Mouse (Mus musculus) intestine, embryonic 15.5 days (tissue): ENCODE measurements around the gene Ext2. TPM values are rescaled to one million over a fixed set of nuclear protein-coding genes. Genes with fewer than 3 reads are reported as not detected.

Experiments
- ATAC-seq: fragments of 200-750 bp; cut with Nextera tagmentation; 2 replicates; pipeline ENCODE4 v1.8.0; 2017; ENCODE audit warnings: moderate TSS enrichment, moderate library complexity
- H3K27ac ChIP-seq: fragments of 300-500 bp; sonication (generic); 2 replicates; pipeline ENCODE4 v1.5.1; 2015; ENCODE audit warnings: mild to moderate bottlenecking, inconsistent platforms
- H3K27me3 ChIP-seq: fragments of 300-500 bp; sonication (generic); replicated peaks from 2 replicates; pipeline ENCODE4 v1.6.1; 2015; ENCODE audit warnings: inconsistent platforms
- H3K36me3 ChIP-seq: fragments of 300-500 bp; sonication (generic); 2 replicates; pipeline ENCODE4 v1.6.1; 2015; ENCODE audit warnings: inconsistent platforms
- H3K4me1 ChIP-seq: fragments of 300-500 bp; sonication (generic); replicated peaks from 2 replicates; pipeline ENCODE4 v1.6.1; 2015; ENCODE audit warnings: inconsistent platforms
- H3K4me2 ChIP-seq: fragments of 300-500 bp; sonication (generic); replicated peaks from 2 replicates; pipeline ENCODE4 v1.6.1; 2015; ENCODE audit warnings: mild to moderate bottlenecking, inconsistent platforms
- H3K4me3 ChIP-seq: fragments of 300-500 bp; sonication (generic); replicated peaks from 2 replicates; pipeline ENCODE4 v1.5.1; 2015; ENCODE audit warnings: inconsistent platforms
- H3K9ac ChIP-seq: fragments of 300-500 bp; sonication (generic); 2 replicates; pipeline ENCODE4 v1.6.1; 2015; ENCODE audit warnings: inconsistent platforms
- H3K9me3 ChIP-seq: fragments of 300-500 bp; sonication (generic); 2 replicates; pipeline ENCODE4 v1.6.1; 2016; ENCODE audit warnings: inconsistent platforms
- WGBS: fragments of 180-500 bp; shearing (Covaris S2); methylation state at CpG from one replicate; pipeline ENCODE4 v1.1.7; 2015; 5-methylcytosine and 5-hydroxymethylcytosine counted together
- polyA plus RNA-seq: library from polyadenylated mRNA; unstranded; fragments of >200 nt; fragmentation: Nextera tagmentation; extraction: Ambion mirVana; gene quantifications from 2 replicates; pipeline ENCODE4 v1.2.1, GENCODE M21; 2015

Ext2 gene
- polyA plus RNA-seq, 1 experiment from 2014 or later, result 92.9 TPM

DNA sequence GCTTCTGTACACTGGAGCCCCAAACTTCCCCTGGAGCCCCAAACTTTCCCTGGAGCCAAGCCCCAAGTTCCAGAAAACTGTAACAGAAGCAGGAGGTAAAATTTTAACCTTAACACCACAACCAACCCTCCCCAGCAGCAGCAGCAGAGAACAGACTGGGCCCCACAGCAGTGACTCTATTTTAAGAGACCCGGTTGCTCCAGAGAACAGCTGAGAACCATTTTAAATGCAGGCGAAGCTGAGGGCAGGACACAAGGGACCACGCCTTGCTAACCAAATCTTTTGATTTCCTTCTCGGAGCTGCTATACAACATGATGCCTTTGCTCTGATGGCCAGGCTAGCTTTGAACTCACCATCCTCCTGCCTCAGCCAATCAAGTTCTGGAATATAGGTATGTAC, 51.5 kb downstream of the Ext2 start:
- H3K4me1 ChIP-seq, result peaks cover 7% of the 10 kb centered on the region; the same call in 1 of the 2 replicates
- H3K9me3 ChIP-seq, result no peaks in the 10 kb centered on the region
- H3K27ac ChIP-seq, result no peak overlapping the region
- no peak for ATAC-seq
- no peak overlapping the region for H3K4me2 ChIP-seq
- H3K9ac ChIP-seq, result no peak overlapping the region
- 0 out of 2 replicates have a peak, but pooled peaks cover 5% of the 10 kb centered on the region for H3K36me3 ChIP-seq
- no peaks in the 10 kb centered on the region for H3K27me3 ChIP-seq
- H3K4me3 ChIP-seq, result no peak overlapping the region
- WGBS, result 75% methylated on average over 4 of the region's 4 CpGs

DNA sequence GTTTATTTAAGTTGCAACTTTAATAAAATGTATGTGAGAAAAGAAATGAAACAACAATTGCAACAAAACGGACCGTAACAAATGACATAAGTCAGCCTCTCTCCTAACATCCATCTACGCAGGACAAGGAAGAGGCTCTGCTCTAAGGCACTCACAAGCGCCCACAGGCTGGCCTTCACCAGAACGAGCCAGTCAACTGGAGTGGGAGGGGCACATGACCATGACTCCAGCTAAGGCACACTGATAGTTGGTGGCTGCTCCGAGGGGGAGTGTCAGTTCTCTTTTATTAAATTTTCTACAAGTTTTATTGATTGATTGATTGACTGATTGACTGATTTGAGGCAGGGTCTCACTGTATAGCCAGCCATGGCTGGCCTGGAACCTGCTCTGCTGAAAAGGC, 52.5 kb downstream of the Ext2 start:
- Histone ChIP-seq H3K4me2 (no peak overlapping the region), H3K27me3 (no peaks in the 10 kb centered on the region), H3K36me3 (0 out of 2 replicates have a peak, but pooled peaks cover 5% of the 10 kb centered on the region), H3K4me1 (peaks cover 7% of the 10 kb centered on the region; the same call in 1 of the 2 replicates), H3K4me3 (no peak overlapping the region), H3K9me3 (no peaks in the 10 kb centered on the region), H3K9ac (no peak overlapping the region), H3K27ac (no peak overlapping the region)
- WGBS, result 87% methylated on average over 6 of the region's 6 CpGs
- ATAC-seq, result no peak

DNA sequence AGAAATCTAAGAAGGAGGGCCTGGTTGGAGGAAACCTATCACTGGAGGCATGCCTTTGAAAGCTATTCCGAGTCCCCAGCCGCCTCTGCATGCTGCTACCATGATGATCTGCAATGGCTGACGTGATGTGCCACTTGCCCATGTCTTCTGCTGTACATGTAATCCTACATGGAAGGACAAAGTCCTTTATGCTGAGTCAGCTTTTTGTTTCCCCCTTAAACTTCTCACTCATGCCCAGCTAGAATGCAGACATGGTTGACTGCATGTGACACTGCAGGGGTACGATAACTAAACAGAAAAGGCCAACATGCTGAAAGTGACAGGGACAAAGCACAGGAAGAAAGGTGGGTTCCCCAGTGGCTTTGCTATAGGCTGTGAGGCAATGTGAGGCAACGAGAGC, 56.6 kb downstream of the Ext2 start:
- H3K9me3 ChIP-seq, result no peaks in the 10 kb centered on the region
- no peaks in the 10 kb centered on the region for H3K4me1 ChIP-seq
- no peaks in the 10 kb centered on the region for H3K27me3 ChIP-seq
- H3K27ac ChIP-seq, result no peak overlapping the region
- no peak overlapping the region for H3K4me2 ChIP-seq
- ATAC-seq, result no peak
- 92% methylated on average over 5 of the region's 5 CpGs for WGBS
- no peak overlapping the region for H3K9ac ChIP-seq
- 0 out of 2 replicates have a peak, but pooled peaks cover 5% of the 10 kb centered on the region for H3K36me3 ChIP-seq
- H3K4me3 ChIP-seq, result no peak overlapping the region

DNA sequence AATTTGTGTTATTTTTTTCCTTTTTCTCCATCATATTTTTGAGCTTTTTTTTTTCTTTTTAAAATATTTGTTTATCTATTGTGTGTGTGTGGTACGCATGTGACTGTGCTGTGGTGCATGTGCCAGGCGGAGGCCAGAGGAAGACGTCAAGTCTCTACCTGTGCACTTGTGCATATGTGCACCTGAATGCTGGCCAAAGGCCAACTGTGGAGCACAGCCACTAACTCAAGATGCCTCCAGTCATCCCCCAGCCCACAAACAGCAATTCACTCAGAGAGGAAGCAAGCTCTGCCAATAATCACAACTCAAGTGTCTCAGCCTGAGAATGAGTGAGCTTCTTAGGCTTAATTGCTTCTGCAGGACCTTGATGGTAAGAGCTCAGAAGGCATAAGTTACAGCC, 58.2 kb downstream of the Ext2 start:
- 0 out of 2 replicates have a peak, but pooled peaks cover 4% of the 10 kb centered on the region for H3K36me3 ChIP-seq
- no peak overlapping the region for H3K9ac ChIP-seq
- H3K27ac ChIP-seq, result no peak overlapping the region
- H3K4me2 ChIP-seq, result no peak overlapping the region
- no peak for ATAC-seq
- no peaks in the 10 kb centered on the region for H3K27me3 ChIP-seq
- no peaks in the 10 kb centered on the region for H3K9me3 ChIP-seq
- H3K4me3 ChIP-seq, result no peak overlapping the region
- H3K4me1 ChIP-seq, result no peaks in the 10 kb centered on the region
- WGBS, result 88% methylated on average over 3 of the region's 3 CpGs

DNA sequence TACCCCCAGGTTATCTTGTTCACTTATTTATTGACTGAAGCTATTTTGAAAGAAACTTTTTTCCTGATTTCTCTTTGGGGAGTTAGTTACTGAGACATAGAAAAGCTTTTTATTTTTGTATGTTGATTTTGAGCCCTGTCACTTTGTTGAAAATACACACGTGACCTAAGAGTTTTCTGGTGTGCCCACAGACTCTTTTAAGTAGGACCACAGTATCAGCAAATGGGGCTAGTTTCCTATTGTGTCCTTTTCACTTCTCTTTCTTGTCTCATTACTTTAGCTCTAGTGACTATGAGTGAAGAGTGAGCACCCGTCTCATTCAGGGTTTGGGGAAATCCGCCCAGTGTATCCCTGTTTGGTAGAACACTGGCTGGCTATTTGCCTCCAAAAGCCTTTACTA, 62.0 kb downstream of the Ext2 start:
- 91% methylated on average over 3 of the region's 3 CpGs for WGBS
- ATAC-seq, result no peak
- no peak overlapping the region for H3K4me2 ChIP-seq

DNA sequence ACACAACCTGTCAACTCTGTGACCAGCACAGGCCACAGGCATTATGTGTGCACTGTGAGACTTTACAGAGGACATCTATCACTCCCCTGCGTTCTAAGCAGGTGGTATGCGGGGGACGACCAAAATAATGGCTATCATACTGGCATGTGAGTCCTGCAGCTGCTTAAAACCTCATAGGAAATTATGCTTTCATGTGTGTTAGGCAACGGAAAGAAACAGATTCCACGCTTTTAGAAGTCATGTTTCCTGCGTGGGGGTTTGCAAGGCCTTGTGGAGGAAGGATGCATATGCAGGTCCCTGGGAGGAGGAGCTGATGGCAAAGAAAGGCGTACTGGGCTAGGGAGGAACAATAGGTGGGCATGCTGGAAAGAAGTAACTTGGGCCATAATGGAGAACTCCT, 63.2 kb downstream of the Ext2 start:
- no peaks in the 10 kb centered on the region for H3K36me3 ChIP-seq
- H3K9ac ChIP-seq, result no peak overlapping the region
- H3K27me3 ChIP-seq, result no peaks in the 10 kb centered on the region
- H3K9me3 ChIP-seq, result no peaks in the 10 kb centered on the region
- no peaks in the 10 kb centered on the region for H3K4me1 ChIP-seq
- 49% methylated on average over 7 of the region's 7 CpGs for WGBS
- H3K27ac ChIP-seq, result no peak overlapping the region
- no peak overlapping the region for H3K4me2 ChIP-seq
- ATAC-seq, result no peak
- H3K4me3 ChIP-seq, result no peak overlapping the region

More for the DNA sequence above, 62.0 kb downstream of the Ext2 start:
- no peaks in the 10 kb centered on the region for H3K27me3 ChIP-seq
- H3K4me3 ChIP-seq, result no peak overlapping the region
- no peak overlapping the region for H3K9ac ChIP-seq
- no peaks in the 10 kb centered on the region for H3K36me3 ChIP-seq
- no peaks in the 10 kb centered on the region for H3K4me1 ChIP-seq
- no peak overlapping the region for H3K27ac ChIP-seq
- no peaks in the 10 kb centered on the region for H3K9me3 ChIP-seq

DNA sequence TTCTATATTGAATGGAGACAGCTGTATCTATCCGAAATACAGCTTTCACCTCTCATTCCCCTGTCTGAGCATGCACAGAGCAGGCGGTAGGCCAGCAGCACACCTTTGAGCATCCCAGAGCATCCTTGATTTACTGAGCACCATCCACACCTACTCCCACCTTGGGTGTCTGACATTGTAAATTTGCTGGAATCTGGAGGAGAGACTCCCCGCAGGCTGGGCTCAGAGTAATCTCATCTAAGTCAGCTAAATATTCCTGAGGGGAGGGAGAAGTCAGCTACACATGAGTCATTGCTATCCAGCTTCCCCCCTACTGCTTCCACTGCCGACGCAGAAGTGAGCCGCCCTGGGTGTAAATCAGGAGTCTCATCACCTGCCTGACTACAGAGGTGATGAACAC, 64.1 kb downstream of the Ext2 start:
- Histone ChIP-seq H3K4me1 (no peaks in the 10 kb centered on the region), H3K36me3 (no peaks in the 10 kb centered on the region), H3K9ac (no peak overlapping the region), H3K27ac (no peak overlapping the region), H3K4me2 (no peak overlapping the region), H3K4me3 (no peak overlapping the region), H3K9me3 (no peaks in the 10 kb centered on the region), H3K27me3 (no peaks in the 10 kb centered on the region)
- no peak for ATAC-seq
- 66% methylated on average over 6 of the region's 6 CpGs for WGBS

DNA sequence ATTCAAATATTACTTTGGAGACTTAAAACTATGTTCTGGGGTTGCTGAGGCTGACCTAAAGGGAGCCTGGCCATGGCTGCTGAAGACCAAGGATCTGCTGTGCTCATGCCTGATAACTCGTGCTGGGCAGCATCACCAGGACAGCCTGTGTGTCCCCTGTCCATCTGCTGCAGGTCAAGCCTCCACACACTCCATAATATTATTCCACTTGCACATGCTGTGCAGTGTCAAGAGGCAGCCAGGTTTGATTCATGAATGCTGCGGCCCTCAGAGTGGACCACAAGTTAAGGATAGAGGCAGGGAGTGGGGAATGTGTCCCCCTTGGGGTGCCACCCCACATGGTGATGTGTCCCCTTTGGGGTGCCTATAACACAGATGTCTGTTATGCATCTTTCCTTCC, 68.0 kb downstream of the Ext2 start:
- Histone ChIP-seq H3K4me2 (no peak overlapping the region), H3K9me3 (no peaks in the 10 kb centered on the region), H3K27me3 (no peaks in the 10 kb centered on the region), H3K36me3 (no peaks in the 10 kb centered on the region), H3K4me3 (no peak overlapping the region), H3K27ac (no peak overlapping the region), H3K9ac (no peak overlapping the region), H3K4me1 (no peaks in the 10 kb centered on the region)
- ATAC-seq, result no peak
- WGBS, result 79% methylated on average over 2 of the region's 2 CpGs

DNA sequence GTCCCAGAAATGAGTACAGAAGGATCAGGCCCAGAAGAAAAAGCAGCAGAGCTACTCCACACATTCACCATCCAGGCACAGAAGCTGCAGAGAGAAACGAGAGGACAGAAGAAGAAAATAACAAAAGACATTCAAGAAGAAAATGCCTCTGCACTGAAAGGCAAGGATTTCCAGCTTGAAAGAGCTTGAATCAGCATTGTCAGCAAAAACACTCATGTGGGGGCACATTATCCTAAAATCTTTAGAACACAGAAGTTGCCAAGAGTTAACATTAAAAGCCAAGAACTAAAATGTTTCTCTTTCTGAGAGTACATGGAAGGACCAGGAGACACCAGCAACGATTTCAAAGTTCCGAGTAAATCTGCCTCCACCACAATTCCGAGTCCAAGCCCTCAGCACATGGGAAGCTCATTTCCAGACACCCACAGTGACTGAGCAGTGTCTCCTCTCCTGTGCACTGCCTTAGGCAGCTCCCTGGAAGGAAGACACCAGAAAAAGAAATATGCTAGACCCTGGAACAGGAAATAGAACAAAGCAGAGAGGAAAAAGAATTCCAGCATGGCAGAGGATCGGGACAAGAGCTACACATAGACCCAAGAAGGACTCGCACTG, 69.1 kb downstream of the Ext2 start:
- Histone ChIP-seq H3K27ac (no peak overlapping the region), H3K9me3 (no peaks in the 10 kb centered on the region), H3K36me3 (no peaks in the 10 kb centered on the region), H3K27me3 (no peaks in the 10 kb centered on the region), H3K4me1 (no peaks in the 10 kb centered on the region), H3K9ac (no peak overlapping the region), H3K4me3 (no peak overlapping the region), H3K4me2 (no peak overlapping the region)
- no peak for ATAC-seq
- 80% methylated on average over 6 of the region's 6 CpGs for WGBS

DNA sequence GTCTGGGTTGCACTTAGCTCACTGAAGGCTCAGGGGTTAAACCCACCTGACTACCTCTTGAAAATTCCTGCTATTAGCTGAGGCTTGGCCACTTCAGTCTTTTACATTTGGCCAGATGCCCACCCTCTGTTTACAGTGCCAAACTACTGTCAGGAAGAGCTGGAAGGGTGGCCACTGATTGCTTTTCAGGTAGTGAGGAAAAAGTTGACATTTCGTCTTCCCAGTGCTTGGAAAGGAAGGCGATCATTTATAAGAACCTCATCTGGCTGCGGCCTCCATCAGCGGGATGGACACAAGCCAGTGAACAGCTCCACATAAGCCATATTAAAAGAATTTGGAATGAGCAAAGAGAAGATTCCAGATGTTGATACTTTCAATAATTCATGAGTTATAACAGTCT, 72.7 kb downstream of the Ext2 start:
- H3K4me2 ChIP-seq, result no peak overlapping the region

DNA sequence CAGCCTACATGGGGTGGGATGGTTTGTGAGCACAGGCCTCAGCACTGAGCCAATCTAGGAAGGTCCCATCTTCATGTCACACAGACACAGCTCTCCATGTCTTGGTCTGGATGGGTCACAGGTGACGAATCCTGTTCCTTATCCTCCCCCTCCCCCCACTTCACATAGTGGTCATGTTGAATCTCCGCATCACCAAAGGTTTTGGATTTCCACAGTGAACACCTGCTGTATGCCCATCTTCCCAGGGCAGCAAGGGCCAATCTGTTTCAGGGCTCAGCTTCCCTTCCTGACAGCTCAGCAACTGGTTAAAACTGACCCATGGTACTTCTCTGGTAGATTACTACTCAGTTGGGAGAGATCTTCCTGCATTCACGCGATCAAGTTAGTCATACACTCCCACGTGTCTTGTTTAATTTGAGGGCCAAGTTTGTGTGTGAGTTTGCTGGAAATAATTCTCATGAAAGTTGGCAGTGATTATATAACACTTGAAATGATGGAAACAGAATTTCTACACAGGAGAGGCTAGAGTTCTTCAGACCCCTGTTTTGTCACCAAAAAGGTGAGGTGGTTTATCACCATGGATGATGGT, 74.7 kb downstream of the Ext2 start:
- Histone ChIP-seq H3K4me3 (no peak overlapping the region), H3K4me2 (no peak overlapping the region), H3K27me3 (no peaks in the 10 kb centered on the region), H3K9me3 (no peaks in the 10 kb centered on the region), H3K9ac (no peak overlapping the region), H3K4me1 (peaks cover 14% of the 10 kb centered on the region; the same call in 1 of the 2 replicates), H3K27ac (0 out of 2 replicates have a peak overlapping the region, but pooled peaks have one; percentile 27), H3K36me3 (no peaks in the 10 kb centered on the region)
- 85% methylated on average over 5 of the region's 5 CpGs for WGBS
- ATAC-seq, result no peak

More for the DNA sequence above, 72.7 kb downstream of the Ext2 start:
- Histone ChIP-seq H3K27ac (no peak overlapping the region), H3K9me3 (no peaks in the 10 kb centered on the region), H3K4me1 (peaks cover 10% of the 10 kb centered on the region; the same call in 1 of the 2 replicates), H3K4me3 (no peak overlapping the region), H3K36me3 (no peaks in the 10 kb centered on the region), H3K27me3 (no peaks in the 10 kb centered on the region), H3K9ac (no peak overlapping the region)
- WGBS, result 76% methylated on average over 4 of the region's 4 CpGs
- no peak for ATAC-seq

DNA sequence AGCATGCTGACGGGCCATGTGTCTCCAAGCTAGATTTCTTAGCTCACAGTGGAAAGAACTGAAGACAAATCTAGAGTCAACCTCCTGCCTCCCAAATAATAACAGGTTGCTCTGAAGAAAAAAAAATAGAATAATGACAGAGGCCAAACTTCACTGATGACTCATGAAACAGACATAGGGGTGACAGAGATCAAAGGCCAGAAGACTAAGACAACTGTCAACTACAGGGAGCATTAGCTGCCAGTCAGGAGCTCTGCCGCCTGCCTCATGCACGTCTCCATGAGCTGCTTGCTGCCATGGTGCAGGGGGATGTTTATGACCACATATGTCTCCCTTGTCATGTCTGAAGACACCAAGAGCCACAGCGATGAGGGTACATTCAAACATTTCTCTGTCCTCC, 75.7 kb downstream of the Ext2 start:
- H3K4me2 ChIP-seq, result no peak overlapping the region
- peak; percentile 70 for ATAC-seq
- WGBS, result 58% methylated on average over 4 of the region's 4 CpGs
- H3K27me3 ChIP-seq, result no peaks in the 10 kb centered on the region
- H3K36me3 ChIP-seq, result no peaks in the 10 kb centered on the region
- H3K4me3 ChIP-seq, result no peak overlapping the region
- no peak overlapping the region for H3K27ac ChIP-seq
- H3K9me3 ChIP-seq, result no peaks in the 10 kb centered on the region
- no peak overlapping the region for H3K9ac ChIP-seq
- H3K4me1 ChIP-seq, result peaks cover 14% of the 10 kb centered on the region; the same call in 1 of the 2 replicates

DNA sequence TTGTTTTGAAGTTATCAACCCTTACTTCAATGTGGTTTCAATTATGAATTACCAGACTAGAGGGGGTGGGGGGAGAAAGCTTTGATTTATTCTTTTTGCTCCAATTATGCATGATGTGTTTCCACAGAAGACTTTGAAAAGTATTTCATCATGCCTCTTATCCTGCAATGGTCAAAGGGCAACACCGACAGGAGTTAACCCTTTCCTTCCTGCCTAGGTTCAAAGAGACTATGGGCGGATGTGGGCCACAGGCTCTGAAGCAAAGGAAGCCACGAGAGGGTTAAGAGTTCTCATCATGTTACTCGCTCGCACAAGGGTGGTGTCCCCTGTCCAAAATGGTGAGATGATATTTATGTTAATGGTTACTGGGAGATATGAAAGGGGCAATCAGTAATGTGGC, 76.2 kb downstream of the Ext2 start:
- no peaks in the 10 kb centered on the region for H3K36me3 ChIP-seq
- no peak overlapping the region for H3K27ac ChIP-seq
- 58% methylated on average over 5 of the region's 5 CpGs for WGBS
- peak; percentile 85 for ATAC-seq
- no peak overlapping the region for H3K4me3 ChIP-seq
- H3K9me3 ChIP-seq, result no peaks in the 10 kb centered on the region
- H3K4me2 ChIP-seq, result no peak overlapping the region
- no peak overlapping the region for H3K9ac ChIP-seq
- H3K4me1 ChIP-seq, result peaks cover 14% of the 10 kb centered on the region; the same call in 1 of the 2 replicates
- H3K27me3 ChIP-seq, result no peaks in the 10 kb centered on the region
